In genomic region chr2:74825730-74826430, GRCm38 (mm10) we compare ENCODE assay signal across 8 mouse cellular contexts. TPM values are rescaled to one million over a fixed set of nuclear protein-coding genes. Genes with fewer than 3 reads are reported as not detected.
DNase-seq lines count a peak whose midpoint lies in the region; ATAC-seq lines count a peak whose summit lies in the region.

TSS of gene Mtx2 (plus strand) at chr2:74825803.

- ATAC-seq in activated CD4-positive, CD25-positive, alpha-beta regulatory T cell, adult 4 months: peak; percentile 79
- ATAC-seq in common myeloid progenitor, adult 5-6 weeks (replicated peaks; ENCODE audit: low read depth, poor library complexity, severe bottlenecking): peak; percentile 91

- peak; percentile 55 to 67 for DNase-seq in gastrocnemius, adult 8-10 months (ENCODE audit: low spot score in 2 of 2)
- peak; percentile 75 for DNase-seq in induced T-regulatory cell, adult 2 months (ENCODE audit: low read depth)
- DNase-seq in left cerebral cortex, postnatal 14 days (ENCODE audit: low spot score in 2 of 2): peak; percentile 60 to 78
- peak; percentile 84 for DNase-seq in mesoderm, embryonic 11.5 days (ENCODE audit: low read depth, low spot score)
- DNase-seq in right cerebral cortex, postnatal 36 days (ENCODE audit: low spot score in 2 of 2): peak; percentile 71 to 73
- peak; percentile 75 for DNase-seq in yolk sac, embryonic 10.5 days (ENCODE audit: low spot score)

- intact Hi-C loops in left cerebral cortex, postnatal 14 days (cut with DNase I): no loop called here

RNA-seq across cellular contexts. Expression of gene Mtx2, which starts in this region (rescaled TPM):
- polyA plus RNA-seq in activated CD4-positive, CD25-positive, alpha-beta regulatory T cell, adult 4 months (2017; shearing (Covaris generic)): 10 to 100 TPM; 18.8 to 25.3 TPM
- total RNA-seq in common myeloid progenitor, adult 5-6 weeks (2017): 27.6 and 28.7 TPM in 2 replicates
- 10 to 100 TPM; 25.7 to 33.2 (median 27.7) TPM for total RNA-seq in gastrocnemius, adult 8-10 months (2022)
- 10 to 100 TPM; 47.4 to 54.9 TPM for total RNA-seq in left cerebral cortex, postnatal 14 days (2021)

Comparison
In these comparisons a context has a peak if more than half of its experiments do, and no peak if none do; other contexts are left out.
1. Peak in every context shown above with its lines: DNase-seq and ATAC-seq.